Mouse (Mus musculus) bone marrow, adult 2 months (tissue): ENCODE results near the gene Krt86. TPM values are rescaled to one million over a fixed set of nuclear protein-coding genes. Genes with fewer than 3 reads are reported as not detected.
"Not testable (repeated sequence)": the region's sequence is repeated elsewhere in the genome, so short reads cannot be mapped to it uniquely, and the experiment has no call there.

Experiments used
- H3K27ac ChIP-seq: fragments of 200-500 bp; 2 replicates; pipeline ENCODE4 v1.5.1; 2012; ENCODE audit warnings: low read depth, mild to moderate bottlenecking, control low read depth, inconsistent platforms, low read length; ENCODE audit not compliant: control insufficient read depth, poor library complexity, insufficient read depth
- H3K4me1 ChIP-seq: fragments of 200-500 bp; 2 replicates; pipeline ENCODE4 v1.6.1; 2011; ENCODE audit warnings: low read length; ENCODE audit not compliant: control insufficient read depth, insufficient read depth
- H3K4me3 ChIP-seq: fragments of 200-500 bp; replicated peaks from 2 replicates; pipeline ENCODE3; 2011; ENCODE audit warnings: mild to moderate bottlenecking, low read depth, low read length, control low read depth; ENCODE audit not compliant: control insufficient read depth
- CTCF ChIP-seq: fragments of 200-500 bp; IDR thresholded peaks from 2 replicates; pipeline ENCODE4 v1.5.1; 2011; ENCODE audit warnings: low read length, control low read depth; ENCODE audit not compliant: control insufficient read depth, insufficient read depth
- POLR2A ChIP-seq: fragments of 200-500 bp; IDR thresholded peaks from 2 replicates; pipeline ENCODE4 v1.6.1; 2011; ENCODE audit warnings: low read depth, mild to moderate bottlenecking, control low read depth, low read length, borderline replicate concordance; ENCODE audit not compliant: control insufficient read depth
- WGBS: fragments of 180-500 bp; shearing (Covaris S2); methylation state at CpG from one replicate; pipeline ENCODE4 v1.1.7; 2018; 5-methylcytosine and 5-hydroxymethylcytosine counted together
- polyA plus RNA-seq: library from polyadenylated mRNA; stranded (reverse); fragments of >200 nt; gene quantifications from 2 replicates; pipeline ENCODE4 v1.2.4, GENCODE M21; 2011; ENCODE audit warnings: low replicate concordance; ENCODE audit not compliant: missing spikeins, insufficient read depth, insufficient read length

Gene Krt86
- polyA plus RNA-seq, 1 experiment, result 1.6 TPM

- H3K4me3 ChIP-seq, result no peak overlapping the region
- 89% methylated on average over 8 of the region's 8 CpGs for WGBS
- TF ChIP-seq CTCF, result no peak
- TF ChIP-seq POLR2A, result no peak
- no peaks in the 10 kb centered on the region for H3K4me1 ChIP-seq
- H3K27ac ChIP-seq, result no peak overlapping the region
These were observed 22.0 kb downstream of the Krt86 start for GRCm38 (mm10) chr15:101495266-101495665.

- H3K27ac ChIP-seq, result no peak overlapping the region
- TF ChIP-seq CTCF, result no peak
- no peak for TF ChIP-seq POLR2A
- WGBS, result 82% methylated on average over 2 of the region's 2 CpGs
These were observed 23.9 kb downstream of the Krt86 start for GRCm38 (mm10) chr15:101497181-101497580.

GRCm38 (mm10) chr15:101506896-101507758 is 33.8 kb downstream of the Krt86 start:
- WGBS, result 59% methylated on average over 14 of the region's 14 CpGs
- TF ChIP-seq CTCF, result no peak
- TF ChIP-seq POLR2A, result no peak
- Histone ChIP-seq H3K4me3 (no peak overlapping the region), H3K4me1 (no peaks in the 10 kb centered on the region), H3K27ac (no peak overlapping the region)

More at GRCm38 (mm10) chr15:101497181-101497580, 23.9 kb downstream of the Krt86 start:
- Histone ChIP-seq H3K4me3 (no peak overlapping the region), H3K4me1 (no peaks in the 10 kb centered on the region)

- 65% methylated on average over 9 of the region's 9 CpGs for WGBS
- no peak overlapping the region for H3K4me3 ChIP-seq
- no peak overlapping the region for H3K27ac ChIP-seq
- H3K4me1 ChIP-seq, result no peaks in the 10 kb centered on the region; the same call in 1 of the 2 replicates
- TF ChIP-seq POLR2A (no peak), CTCF (no peak)
These were observed 35.0 kb downstream of the Krt86 start for GRCm38 (mm10) chr15:101508247-101508646.

GRCm38 (mm10) chr15:101517161-101517560 is 43.9 kb downstream of the Krt86 start, which contains the start of gene Gm49425:
Gm49425 (minus strand) TSS chr15:101517261.
- not testable (repeated sequence) for H3K27ac ChIP-seq, H3K4me1 ChIP-seq, H3K4me3 ChIP-seq
- 49% methylated on average over 2 of the region's 2 CpGs for WGBS

- peak; percentile 69 for TF ChIP-seq CTCF
- no peak for TF ChIP-seq POLR2A
- WGBS, result 18% methylated on average over 2 of the region's 2 CpGs
- no peaks in the 10 kb centered on the region for H3K4me1 ChIP-seq
These were observed 46.5 kb downstream of the Krt86 start for GRCm38 (mm10) chr15:101519792-101520191.

GRCm38 (mm10) chr15:101522556-101523232 is 49.4 kb downstream of the Krt86 start:
- no peak for TF ChIP-seq POLR2A
- no peak for TF ChIP-seq CTCF
- 47% methylated on average over 4 of the region's 4 CpGs for WGBS
- H3K4me3 ChIP-seq, result no peak overlapping the region

More at GRCm38 (mm10) chr15:101519792-101520191, 46.5 kb downstream of the Krt86 start:
- H3K4me3 ChIP-seq, result no peak overlapping the region
- H3K27ac ChIP-seq, result no peak overlapping the region

More at GRCm38 (mm10) chr15:101522556-101523232, 49.4 kb downstream of the Krt86 start:
- H3K4me1 ChIP-seq, result no peaks in the 10 kb centered on the region
- H3K27ac ChIP-seq, result no peak overlapping the region

Other genes starting within 250 kb of the Krt86 start
- gene Grasp, start 249.3 kb upstream of the Krt86 start, polyA plus RNA-seq, result 2.5 and 2.6 TPM in 2 replicates
- gene Nr4a1, start 219.2 kb upstream of the Krt86 start, polyA plus RNA-seq, result 9.1 and 10.0 TPM in 2 replicates
- gene Atg101, start 189.2 kb upstream of the Krt86 start, polyA plus RNA-seq, result 27.4 and 42.0 TPM in 2 replicates
- 0.50 and 1.4 TPM in 2 replicates for gene 6030408B16Rik, start 180.3 kb upstream of the Krt86 start, polyA plus RNA-seq
- gene Krt80, start 103.3 kb upstream of the Krt86 start, polyA plus RNA-seq, result 1.3 and 3.5 TPM in 2 replicates
- 1.3 and 4.3 TPM in 2 replicates for gene Krt7, start 62.4 kb upstream of the Krt86 start, polyA plus RNA-seq
- gene Krt87, start 34.7 kb upstream of the Krt86 start, polyA plus RNA-seq, result not detected in 2 replicates
- not detected in 2 replicates for gene Krt88, start 25.7 kb upstream of the Krt86 start, polyA plus RNA-seq
- not detected in 2 replicates for gene Krt81, start 9.7 kb upstream of the Krt86 start, polyA plus RNA-seq
- gene Krt83, start 18.0 kb downstream of the Krt86 start, polyA plus RNA-seq, result 2.3 and 4.1 TPM in 2 replicates
- gene Gm49425, start 43.8 kb downstream of the Krt86 start, polyA plus RNA-seq, result not detected in 2 replicates
- not detected in 2 replicates for gene Krt84, start 59.3 kb downstream of the Krt86 start, polyA plus RNA-seq
- not detected in 2 replicates for gene Krt82, start 77.2 kb downstream of the Krt86 start, polyA plus RNA-seq
- not detected in 2 replicates for gene Krt90, start 89.5 kb downstream of the Krt86 start, polyA plus RNA-seq
- not detected in 2 replicates for gene Krt75, start 100.4 kb downstream of the Krt86 start, polyA plus RNA-seq
- gene Gm5414, start 154.7 kb downstream of the Krt86 start, polyA plus RNA-seq, result not detected in 2 replicates
- not detected in 2 replicates for gene Gm5478, start 173.9 kb downstream of the Krt86 start, polyA plus RNA-seq
- not detected in 2 replicates for gene Krt6b, start 206.8 kb downstream of the Krt86 start, polyA plus RNA-seq
- gene Krt6a, start 220.8 kb downstream of the Krt86 start, polyA plus RNA-seq, result not detected in 2 replicates
- not detected in 2 replicates for gene Krt5, start 239.4 kb downstream of the Krt86 start, polyA plus RNA-seq